Mouse (Mus musculus): ENCODE results near the gene Eml4. TPM values are rescaled to one million over a fixed set of nuclear protein-coding genes. Genes with fewer than 3 reads are reported as not detected.
A peak's percentile ranks its signal among the peaks of the same experiment; 100 is the strongest.

Gene Eml4
- total and polyA plus RNA-seq, 3 experiments = 3.7 to 30.2 (median 26.4) TPM

DNA sequence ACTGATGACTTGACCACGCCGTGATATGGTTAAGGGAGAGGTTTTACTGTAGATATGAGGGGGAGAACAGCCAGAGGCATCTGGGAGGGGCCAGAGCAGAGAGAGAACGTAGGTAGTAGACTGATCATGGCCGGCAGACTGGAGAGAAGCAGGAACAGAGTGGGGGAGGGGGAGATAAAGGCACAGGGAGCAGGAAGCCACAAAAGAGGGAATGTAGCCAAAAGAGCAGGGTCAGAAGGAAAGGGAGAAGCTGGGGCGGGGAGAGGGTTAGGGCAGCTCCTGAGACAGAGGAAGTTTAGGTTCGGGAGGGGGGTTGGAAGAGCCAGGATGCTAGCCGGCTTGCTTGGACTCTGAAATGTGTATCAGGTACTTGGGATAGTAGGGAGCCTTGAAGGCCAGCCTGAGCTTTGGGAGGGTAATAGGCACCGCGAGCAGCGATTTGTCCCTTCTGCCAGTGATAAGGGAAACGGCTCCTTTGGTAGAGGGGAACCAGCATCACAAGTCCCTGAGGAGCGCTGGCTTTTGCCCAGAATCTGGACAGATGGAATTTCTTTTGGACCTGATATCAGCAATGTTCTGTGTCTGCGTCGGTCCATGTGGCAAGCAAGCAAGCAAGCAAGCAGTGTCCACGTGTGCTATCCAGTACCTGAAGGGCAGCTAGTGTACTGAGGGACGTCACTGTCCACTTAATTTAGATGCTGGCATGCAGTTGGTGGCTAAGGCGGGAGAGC is 177.1 kb downstream of the Eml4 start:
- H3K4me1 ChIP-seq (ENCODE audit: insufficient read depth, low read depth, low read length) = peaks cover 57% of the 10 kb centered on the region
- peaks cover 10% of the 10 kb centered on the region for H3K27me3 ChIP-seq (ENCODE audit: insufficient read depth, low read length)
- DNase-seq (ENCODE audit: low spot score) (peak; percentile 22), ATAC-seq (ENCODE audit: extremely low read depth, insufficient number of reproducible peaks, low FRiP score, poor library complexity, severe bottlenecking) (peak; percentile 56)
- TF ChIP-seq TAL1 (conservative IDR thresholded peaks at IDR 0.05; ENCODE audit: low read depth, low read length) (no peak), GATA2 (IDR thresholded peaks at IDR 0.05; ENCODE audit: borderline replicate concordance, low read depth, low read length) (no peak), CTCF (IDR thresholded peaks at IDR 0.05; ENCODE audit: low read depth, low read length) (no peak), GATA1 (IDR thresholded peaks at IDR 0.05; ENCODE audit: borderline replicate concordance, low read length) (no peak), POLR2AphosphoS5 (IDR thresholded peaks at IDR 0.05; ENCODE audit: insufficient replicate concordance, low read depth, low read length) (no peak)
- peak overlapping the region; percentile 57; the same call in 1 of the 2 replicates for H3K4me3 ChIP-seq (ENCODE audit: low read depth, low read length)
- no peaks in the 10 kb centered on the region for H3K9me3 ChIP-seq (replicated peaks)
- no peaks in the 10 kb centered on the region for H3K36me3 ChIP-seq (replicated peaks)

Other genes with a start within 250 kb of the Eml4 start
- gene Pkdcc, start 135.6 kb upstream of the Eml4 start, total RNA-seq (2014; fragmentation: Nextera tagmentation) = not detected in 2 replicates
- not detected in 2 replicates for gene Pkdcc, start 135.6 kb upstream of the Eml4 start, total RNA-seq (2017)
- gene Pkdcc, start 135.6 kb upstream of the Eml4 start, polyA plus RNA-seq (2012) = not detected in 2 replicates
- 122 and 140 TPM in 2 replicates for gene Cox7a2l, start 166.4 kb downstream of the Eml4 start, total RNA-seq (2014; fragmentation: Nextera tagmentation)
- gene Cox7a2l, start 166.4 kb downstream of the Eml4 start, total RNA-seq (2017) = 209 and 238 TPM in 2 replicates
- gene Cox7a2l, start 166.4 kb downstream of the Eml4 start, polyA plus RNA-seq (2012) = 13.6 and 41.3 TPM in 2 replicates

Measured in G1E (cell line).